ENCODE assay signal across 9 mouse cellular contexts in genomic region chr8:75315886-75316285, GRCm38 (mm10).
DNase-seq lines count a peak whose midpoint lies in the region; ATAC-seq and TF ChIP-seq lines count a peak whose summit lies in the region.
"Had no signal": no experiment of that assay in that cellular context is flagged by ENCODE, and none has a peak within 500 bp of the region (broad histone marks: within the 10 kb centered on the region; RNA-seq: fewer than 3 reads in every experiment).

No protein-coding gene starts in this region.

- H3K27me3 ChIP-seq in heart, postnatal 0 days (ENCODE audit: control insufficient read depth, insufficient read depth, low read length): no peaks in the 10 kb centered on the region
- H3K27me3 ChIP-seq in heart, embryonic 11.5 days (ENCODE audit: control insufficient read depth, insufficient read depth, low read length): no peaks in the 10 kb centered on the region
- no peaks in the 10 kb centered on the region for H3K27me3 ChIP-seq in G1E (ENCODE audit: insufficient read depth, low read length)
- H3K27me3 ChIP-seq in lung, postnatal 0 days (replicated peaks; ENCODE audit: insufficient read depth, low read length): no peaks in the 10 kb centered on the region

- H3K4me2 ChIP-seq in heart, postnatal 0 days (ENCODE audit: low read depth, low read length): no peak overlapping the region
- no peak overlapping the region for H3K4me2 ChIP-seq in heart, embryonic 11.5 days
- H3K4me2 ChIP-seq in lung, postnatal 0 days (replicated peaks; ENCODE audit: low read depth, low read length): no peak overlapping the region

- H3K4me3 ChIP-seq in heart, postnatal 0 days (ENCODE audit: low read depth, low read length): no peak overlapping the region
- no peak overlapping the region for H3K4me3 ChIP-seq in heart, embryonic 11.5 days (ENCODE audit: low read depth, low read length)
- no peak overlapping the region for H3K4me3 ChIP-seq in G1E (ENCODE audit: low read depth, low read length)
- H3K4me3 ChIP-seq in lung, postnatal 0 days (ENCODE audit: low read depth, low read length): no peak overlapping the region

- no peaks in the 10 kb centered on the region for H3K36me3 ChIP-seq in heart, postnatal 0 days (replicated peaks; ENCODE audit: control insufficient read depth, insufficient read depth, low read length)
- H3K36me3 ChIP-seq in heart, embryonic 11.5 days (ENCODE audit: control insufficient read depth, insufficient read depth, low read length): no peaks in the 10 kb centered on the region
- no peaks in the 10 kb centered on the region for H3K36me3 ChIP-seq in G1E (replicated peaks)
- no peaks in the 10 kb centered on the region for H3K36me3 ChIP-seq in lung, postnatal 0 days (ENCODE audit: insufficient read depth, low read length)

- DNase-seq in heart, postnatal 0 days (ENCODE audit: low spot score): peak; percentile 13
- no peak for DNase-seq in G1E (ENCODE audit: low spot score)
- peak; percentile 26 for DNase-seq in cerebellum, adult 9-10 months
- peak; percentile 33 to 66 for DNase-seq in kidney, postnatal 25 days
- peak; percentile 62 for DNase-seq in lung, postnatal 0 days (ENCODE audit: low spot score)
- DNase-seq in right cerebral cortex, postnatal 4 days: peak; percentile 38

- TF ChIP-seq CTCF in heart, postnatal 0 days (IDR thresholded peaks at IDR 0.05; ENCODE audit: low read depth): peak; percentile 85
- peak; percentile 65 for TF ChIP-seq CTCF in G1E (IDR thresholded peaks at IDR 0.05; ENCODE audit: low read depth, low read length)
- peak; percentile 82 for TF ChIP-seq CTCF in lung, postnatal 0 days (IDR thresholded peaks at IDR 0.05)

- 5% methylated on average over 3 of the region's 3 CpGs for WGBS in heart, postnatal 0 days
- WGBS in heart, embryonic 11.5 days (ENCODE audit: insufficient replicate concordance): 6% methylated on average over 3 of the region's 3 CpGs
- WGBS in lung, postnatal 0 days: 6% methylated on average over 3 of the region's 3 CpGs

- TF ChIP-seq EP300 in heart, postnatal 0 days (IDR thresholded peaks at IDR 0.05; ENCODE audit: low read depth): no peak
- no peak for TF ChIP-seq EP300 in lung, postnatal 0 days (IDR thresholded peaks at IDR 0.05)

- ATAC-seq in heart, postnatal 0 days (ENCODE audit: insufficient read depth, low read depth): no peak
- ATAC-seq in heart, embryonic 11.5 days (replicated peaks; ENCODE audit: insufficient number of reproducible peaks, low FRiP score, low TSS enrichment): no peak
- peak; percentile 40; the same call in 1 of the 2 replicates for ATAC-seq in G1E (ENCODE audit: extremely low read depth, insufficient number of reproducible peaks, low FRiP score, poor library complexity, severe bottlenecking)
- ATAC-seq in frontal cortex, adult (ENCODE audit: low TSS enrichment): peak; percentile 95
- no peak for ATAC-seq in lung, postnatal 0 days

- H3K9ac ChIP-seq in heart, postnatal 0 days (replicated peaks; ENCODE audit: low read depth, low read length): no peak overlapping the region
- H3K9ac ChIP-seq in heart, embryonic 11.5 days (ENCODE audit: low read depth, low read length): no peak overlapping the region
- no peak overlapping the region for H3K9ac ChIP-seq in lung, postnatal 0 days (replicated peaks; ENCODE audit: low read depth)

- H3K27ac ChIP-seq in heart, postnatal 0 days (ENCODE audit: low read depth): no peak overlapping the region
- no peak overlapping the region for H3K27ac ChIP-seq in heart, embryonic 11.5 days (ENCODE audit: low read depth, low read length)
- no peak overlapping the region for H3K27ac ChIP-seq in lung, postnatal 0 days (ENCODE audit: low read length)
- H3K27ac ChIP-seq: macrophage had no signal

- no peaks in the 10 kb centered on the region for H3K4me1 ChIP-seq in heart, postnatal 0 days (ENCODE audit: control insufficient read depth, insufficient read depth)
- H3K4me1 ChIP-seq in heart, embryonic 11.5 days (ENCODE audit: control insufficient read depth, insufficient read depth, low read length): no peaks in the 10 kb centered on the region
- H3K4me1 ChIP-seq in G1E (ENCODE audit: insufficient read depth, low read depth, low read length): no peaks in the 10 kb centered on the region
- no peaks in the 10 kb centered on the region for H3K4me1 ChIP-seq in lung, postnatal 0 days (ENCODE audit: insufficient read depth, low read depth, low read length)

- H3K9me3 ChIP-seq in heart, postnatal 0 days (replicated peaks; ENCODE audit: control insufficient read depth, low read length): no peaks in the 10 kb centered on the region
- H3K9me3 ChIP-seq in heart, embryonic 11.5 days (replicated peaks; ENCODE audit: control insufficient read depth, low read length): no peaks in the 10 kb centered on the region
- no peaks in the 10 kb centered on the region for H3K9me3 ChIP-seq in G1E (replicated peaks)
- H3K9me3 ChIP-seq in lung, postnatal 0 days (ENCODE audit: low read length): no peaks in the 10 kb centered on the region

Comparison
In these comparisons a context has a peak if more than half of its experiments do, and no peak if none do; other contexts are left out.
1. ATAC-seq: peak in G1E (single experiment) and frontal cortex, adult (single experiment); none in heart, postnatal 0 days (single experiment), heart, embryonic 11.5 days (single experiment) and lung, postnatal 0 days (single experiment).
2. Peak in every context shown above with its lines, with median percentiles within 50 percentile points of each other: CTCF ChIP-seq.